Mouse (Mus musculus) adrenal gland, postnatal 14 days (tissue): ENCODE data around the gene Pex6. TPM values are rescaled to one million over a fixed set of nuclear protein-coding genes. Genes with fewer than 3 reads are reported as not detected.

ENCODE experiments used
- DNase-seq: peaks from one replicate; pipeline ENCODE4 v3.0.0; 2021; ENCODE audit warnings: mixed read lengths
- total RNA-seq: library from RNA; stranded (reverse); gene quantifications from 2 replicates; pipeline ENCODE4 v1.2.3, GENCODE M21; 2021

Gene Pex6
- total RNA-seq, 1 experiment from 2014 or later: 72.3 TPM

DNA sequence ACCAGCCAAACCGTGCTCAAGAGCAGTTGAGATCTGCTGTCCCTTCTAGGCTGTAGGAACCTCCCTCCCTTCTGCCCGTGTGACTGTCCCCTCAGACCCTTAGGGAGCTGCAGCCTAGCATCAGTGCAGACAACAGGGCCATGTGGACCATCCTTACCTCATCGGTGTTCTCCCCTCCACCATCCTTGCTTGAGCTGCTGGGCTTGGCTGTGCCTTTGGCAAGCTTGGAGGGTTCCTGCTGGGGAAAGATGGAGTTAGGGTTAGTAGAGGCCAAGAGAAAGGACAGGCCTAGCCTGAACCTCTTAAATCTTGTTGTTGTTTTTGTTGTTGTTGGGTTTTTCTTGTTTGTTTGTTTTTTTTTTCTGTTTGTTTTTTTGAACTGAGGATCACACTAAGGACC, 11.4 kb upstream of the Pex6 start:
- DNase-seq: no peak

GRCm38 (mm10) chr17:46701489-46701888, 9.8 kb upstream of the Pex6 start:
- no peak for DNase-seq

DNA sequence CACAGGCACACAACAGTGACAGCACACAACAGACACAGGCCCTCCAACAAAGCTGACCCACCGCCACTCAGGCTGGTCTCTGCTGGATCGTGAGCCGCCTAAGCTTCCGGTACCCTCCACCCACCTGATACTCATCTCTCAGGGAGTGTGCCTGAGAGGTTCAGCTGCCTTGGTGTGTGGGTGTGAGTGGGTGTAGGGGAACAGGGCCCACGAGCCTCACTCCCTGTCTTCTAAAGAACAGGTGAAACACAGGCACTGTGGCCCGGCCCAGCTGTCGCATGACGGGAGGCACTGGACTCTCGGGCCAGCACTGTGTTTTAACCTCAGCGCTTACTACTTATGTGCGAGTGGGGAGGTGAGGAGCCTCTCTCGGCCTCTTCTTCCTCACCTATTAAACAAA, 9.2 kb upstream of the Pex6 start:
- DNase-seq: no peak

GRCm38 (mm10) chr17:46702506-46702905, 8.8 kb upstream of the Pex6 start:
- DNase-seq: no peak

DNA sequence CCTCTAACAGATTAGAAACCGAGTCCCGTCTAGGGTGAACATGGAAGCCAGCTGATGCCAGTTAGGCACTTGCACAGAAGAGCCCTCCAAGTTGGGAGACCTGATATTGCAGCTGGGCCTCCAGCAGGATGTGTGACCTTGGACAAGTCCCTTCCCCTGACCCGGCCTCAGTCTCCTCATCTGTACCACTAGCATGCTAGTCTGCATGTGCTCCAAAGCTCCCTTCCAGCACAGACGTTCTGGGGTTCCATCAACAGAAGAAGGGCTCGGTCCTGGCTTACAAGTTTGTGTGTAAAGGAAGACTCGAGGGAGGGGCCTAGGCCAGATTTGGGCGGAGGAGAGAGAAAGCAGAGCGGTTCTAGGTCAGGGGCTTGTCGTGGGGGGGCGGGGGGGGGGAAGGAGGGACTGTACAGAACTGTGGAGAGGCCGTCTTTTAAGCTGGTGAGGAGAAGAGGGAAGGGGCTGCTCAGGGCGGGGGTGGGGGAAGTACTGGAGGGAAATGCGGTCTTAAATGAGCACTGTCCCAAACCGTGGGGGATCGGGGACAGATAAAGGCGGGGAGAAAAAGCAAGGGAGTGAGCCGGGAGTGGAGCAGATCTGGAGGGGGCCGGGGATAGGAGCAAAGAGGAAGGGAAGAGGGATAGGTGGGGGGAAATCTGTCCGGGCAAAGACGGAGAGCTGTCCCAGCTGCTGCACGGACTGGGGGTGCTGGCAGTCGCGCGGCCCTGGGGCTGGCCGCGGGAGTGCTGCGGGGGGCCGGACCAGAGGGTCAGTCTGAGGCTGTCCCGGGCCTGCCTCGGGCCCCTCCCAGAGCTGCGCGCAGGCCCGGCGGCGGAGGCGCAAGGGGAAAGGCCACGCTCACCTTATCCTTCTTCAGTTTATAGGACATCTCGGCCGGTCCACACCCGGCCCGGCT, 7.0 kb upstream of the Pex6 start:
- peak; percentile 34 for DNase-seq

DNA sequence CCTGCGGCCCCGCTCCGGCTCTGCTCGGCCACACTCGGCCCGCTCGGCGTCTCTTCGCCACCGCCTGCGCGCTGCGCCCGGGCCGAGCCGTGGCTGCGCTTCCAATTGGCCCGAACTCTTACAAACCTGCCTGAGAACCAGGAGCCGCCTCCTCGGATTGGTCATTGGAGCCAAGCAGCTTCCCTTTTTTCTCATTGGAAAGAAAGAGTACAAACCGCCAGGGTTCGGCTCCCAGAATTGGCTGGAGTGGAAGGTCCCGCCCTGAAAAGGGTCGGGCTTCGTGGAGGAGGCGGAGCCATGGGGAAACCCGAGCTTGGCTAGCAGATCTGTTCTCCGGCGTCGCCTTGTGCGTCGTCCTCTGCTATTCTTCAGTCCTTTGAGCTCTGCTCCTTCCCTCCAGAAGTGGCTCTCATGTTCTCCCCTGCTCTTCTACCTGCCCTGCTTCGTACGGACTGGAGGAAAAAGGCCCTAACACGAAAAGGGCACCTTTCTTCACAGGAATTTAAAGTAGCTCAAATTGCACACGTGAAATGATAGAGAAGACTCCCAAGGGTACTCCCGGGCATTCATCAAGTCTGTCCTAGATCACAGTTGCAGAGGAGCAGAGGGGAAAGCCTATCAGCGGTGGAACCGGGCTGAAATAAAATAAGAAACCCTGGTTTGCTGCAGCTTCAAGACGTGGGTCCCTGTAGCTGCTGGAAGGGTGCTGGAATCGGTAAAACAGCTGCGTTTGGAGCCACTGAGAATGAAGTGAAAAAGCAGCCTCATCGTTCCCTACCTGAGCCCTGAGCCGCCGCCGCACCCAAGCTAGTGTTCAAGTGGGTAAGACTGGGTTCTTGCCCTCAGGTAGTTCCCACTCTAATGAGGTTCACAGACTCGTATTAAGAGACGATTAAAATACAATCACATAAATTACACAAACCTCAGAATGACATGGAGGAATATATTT, 6.1 kb upstream of the Pex6 start, which contains the start of gene Ppp2r5d:
Gene Ppp2r5d, minus strand, starts transcription at position 225 of the 949 bp plus-strand sequence.
- DNase-seq: peak; percentile 97

GRCm38 (mm10) chr17:46706375-46707089, 4.7 kb upstream of the Pex6 start:
- DNase-seq: peak; percentile 54

DNA sequence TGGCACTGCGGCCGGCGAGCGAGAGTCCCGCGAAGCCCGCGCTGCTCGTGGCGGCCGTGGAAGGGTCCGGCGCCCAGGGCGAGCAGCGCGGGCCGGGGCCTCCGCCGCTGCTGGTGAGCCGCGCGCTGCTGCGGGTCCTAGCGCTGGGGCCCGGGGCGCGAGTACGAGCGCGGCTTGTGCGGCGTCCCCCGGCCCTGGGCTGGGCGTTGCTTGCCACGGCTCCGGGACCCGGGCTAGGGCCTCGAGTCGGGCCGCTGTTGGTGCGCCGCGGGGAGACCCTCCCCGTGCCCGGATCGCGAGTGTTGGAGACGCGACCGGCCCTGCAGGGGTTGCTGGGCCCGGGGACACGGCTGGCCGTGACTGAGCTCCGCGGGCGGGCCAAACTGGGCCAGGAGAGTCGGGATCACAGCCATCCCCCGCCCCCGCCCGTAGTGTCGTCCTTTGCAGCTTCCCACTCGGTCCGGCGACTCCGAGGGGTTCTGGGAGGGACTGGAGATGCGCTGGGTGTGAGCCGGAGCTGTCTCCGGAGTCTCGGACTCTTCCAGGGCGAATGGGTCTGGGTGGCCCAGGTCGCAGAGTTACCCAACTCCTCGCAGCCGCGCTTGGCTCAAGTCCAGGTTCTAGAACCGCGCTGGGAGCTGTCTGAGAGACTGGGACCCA, 479 bp downstream of the Pex6 start:
- peak; percentile 89 for DNase-seq

GRCm38 (mm10) chr17:46712442-46712841, 1.2 kb downstream of the Pex6 start:
- DNase-seq: no peak

DNA sequence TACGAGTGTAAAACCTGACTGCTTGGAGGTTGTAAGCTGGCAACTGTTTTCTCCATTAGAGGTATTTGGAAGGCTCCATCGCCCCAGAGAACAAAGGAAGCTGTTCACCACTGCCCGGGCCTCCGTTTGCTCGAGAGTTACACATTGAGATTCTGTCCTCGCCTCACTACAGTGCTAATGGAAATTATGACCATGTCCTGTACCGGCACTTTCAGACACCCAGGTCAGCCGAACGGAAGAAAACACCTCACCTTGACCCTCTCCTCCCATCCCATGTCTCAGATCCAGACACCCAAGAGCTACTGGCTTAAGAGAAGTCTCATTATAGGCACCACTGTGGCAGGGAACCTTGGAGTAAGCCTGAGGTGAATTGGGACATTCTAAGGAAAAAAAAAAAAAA, 2.6 kb downstream of the Pex6 start:
- no peak for DNase-seq

DNA sequence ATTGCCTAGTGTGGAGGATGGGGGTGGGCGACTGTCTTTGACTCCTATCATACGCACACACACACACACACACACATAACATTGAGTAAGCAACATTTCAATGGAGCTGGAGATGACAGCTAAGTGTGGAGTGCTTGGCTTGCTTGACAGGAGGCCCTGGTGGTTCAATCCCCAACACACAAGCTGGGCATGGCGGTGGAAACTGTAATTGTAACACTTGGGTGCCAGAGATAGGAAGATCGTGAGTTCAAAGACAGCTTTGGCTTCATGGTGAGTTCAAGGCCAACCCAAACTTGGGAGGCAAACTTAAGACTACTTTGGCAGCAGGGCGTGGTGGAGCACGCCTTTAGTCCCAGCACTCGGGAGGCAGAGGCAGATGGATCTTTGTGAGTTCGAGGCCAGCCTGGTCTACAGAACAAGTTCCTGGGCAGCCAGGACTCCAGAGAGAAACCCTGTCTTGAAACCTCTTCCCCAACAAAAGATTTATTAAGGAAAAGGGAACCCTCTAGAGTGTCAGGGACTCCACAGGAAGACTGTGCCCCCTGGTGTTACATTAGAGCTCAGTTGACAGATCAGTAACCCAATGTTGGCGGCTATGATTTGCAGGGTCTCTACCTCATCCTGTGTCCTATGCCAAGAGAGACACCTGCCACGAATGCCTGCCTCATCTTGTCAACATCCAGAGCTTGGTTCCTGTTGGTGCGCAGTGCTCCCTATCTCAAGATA, 3.7 kb downstream of the Pex6 start:
- DNase-seq: no peak

- peak; percentile 61 for DNase-seq
Measured at GRCm38 (mm10) chr17:46721077-46721476, 9.8 kb downstream of the Pex6 start.

- DNase-seq: no peak
Measured at GRCm38 (mm10) chr17:46724477-46725084, 13.3 kb downstream of the Pex6 start.

- peak; percentile 58 for DNase-seq
Measured at GRCm38 (mm10) chr17:46725273-46725672, 14.0 kb downstream of the Pex6 start.

DNA sequence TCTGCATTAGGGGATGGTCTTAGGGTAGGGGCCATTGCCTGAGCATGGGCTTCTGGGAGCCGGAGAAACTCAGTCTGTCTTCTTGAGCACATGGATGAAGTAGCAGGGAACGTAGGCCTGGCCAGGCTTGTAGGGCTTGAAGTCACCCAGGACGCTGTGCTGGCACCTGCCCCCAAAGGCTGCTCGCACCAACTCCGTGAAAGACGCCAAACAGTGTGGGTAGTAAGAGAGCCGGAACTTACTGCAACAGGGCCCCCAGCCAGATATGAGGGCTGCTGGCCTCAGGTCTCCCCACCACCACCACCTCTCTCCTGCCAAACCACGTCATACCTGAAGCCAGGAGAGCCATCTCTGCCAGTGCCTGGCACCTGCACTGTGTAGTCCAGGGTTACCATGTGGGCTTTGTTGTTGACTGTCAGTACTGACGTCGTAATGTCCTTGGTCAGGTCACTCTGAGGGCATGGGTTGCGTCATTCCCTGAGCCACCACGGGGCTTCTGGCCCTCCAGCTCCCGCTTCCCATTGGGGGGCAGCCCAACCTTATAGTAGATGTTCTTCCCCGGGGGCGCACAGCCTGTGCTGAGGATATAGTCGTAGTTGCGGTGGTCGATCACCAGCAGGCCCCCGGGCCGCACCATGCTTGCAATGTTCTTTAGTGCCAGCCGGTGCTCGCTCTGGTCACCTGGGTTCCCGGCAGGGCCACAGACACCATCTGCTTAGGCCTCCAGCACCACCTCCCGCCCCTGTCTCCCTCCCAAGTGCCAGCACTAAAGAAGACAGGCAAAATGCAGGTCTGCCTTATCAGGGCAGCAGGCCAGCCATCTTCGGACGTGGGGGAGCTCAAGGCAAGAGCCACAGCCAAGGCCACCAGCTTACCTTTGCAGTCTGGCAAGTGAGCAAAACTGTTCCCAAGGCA, 14.7 kb downstream of the Pex6 start:
- no peak for DNase-seq

GRCm38 (mm10) chr17:46727271-46727670, 16.0 kb downstream of the Pex6 start:
- DNase-seq: no peak

DNA sequence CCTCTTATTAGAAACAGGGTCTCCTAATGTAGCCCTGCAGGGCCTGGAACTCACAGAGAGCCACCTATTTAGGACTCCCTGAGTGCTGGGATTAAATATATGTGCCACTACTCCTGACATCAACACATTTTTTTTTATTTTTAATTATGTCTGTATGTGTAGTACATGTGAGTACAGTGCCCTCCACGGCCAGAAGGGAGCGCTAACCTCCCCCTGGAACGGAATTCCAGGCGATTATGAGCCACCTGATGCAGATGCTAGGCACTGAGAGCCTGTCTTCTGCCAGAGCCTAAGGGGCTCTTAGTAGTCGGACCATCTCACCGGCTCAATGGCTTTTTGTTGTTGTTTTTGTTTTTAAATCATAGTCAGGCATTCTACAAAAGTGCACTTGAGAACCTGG, 16.8 kb downstream of the Pex6 start:
- DNase-seq: peak; percentile 76

- no peak for DNase-seq
Measured at GRCm38 (mm10) chr17:46728496-46728895, 17.2 kb downstream of the Pex6 start.

GRCm38 (mm10) chr17:46728904-46729318, 17.6 kb downstream of the Pex6 start, which contains the start of gene Gnmt:
Gene Gnmt, minus strand, starts transcription at chr17:46729168.
- peak; percentile 41 for DNase-seq
